Mouse (Mus musculus): ENCODE results near the gene Myh7b. TPM values are rescaled to one million over a fixed set of nuclear protein-coding genes. Genes with fewer than 3 reads are reported as not detected.

The Myh7b gene
- total and polyA plus RNA-seq, 3 experiments, result 0.51 TPM; not detected in 2

GRCm38 (mm10) chr2:155645746-155646145 is 34.7 kb downstream of the Myh7b start:
- dilution Hi-C loops (cut with MboI; ENCODE audit: extremely low pct_ligation_motif_present, extremely low pct_unique_long_range_greater_than_20kb, low sequenced_read_pairs), result no loop called here
- no peak for DNase-seq (ENCODE audit: extremely low read depth)
- no peak overlapping the region for H3K4me3 ChIP-seq (replicated peaks in 1 of 3; ENCODE audit: low read depth in 2 of 3, low read length in 2 of 3, poor library complexity in 1 of 3)
- H3K79me2 ChIP-seq (replicated peaks; ENCODE audit: control insufficient read depth, extremely low read depth, insufficient read depth, poor library complexity, severe bottlenecking), result no peaks in the 10 kb centered on the region
- peaks cover 71 to 91% of the 10 kb centered on the region in 2 experiments for H3K36me3 ChIP-seq (replicated peaks in 1 of 2; ENCODE audit: control insufficient read depth in 1 of 2, insufficient read depth in 1 of 2, low read length in 1 of 2)
- no peak for TF ChIP-seq MAFK (IDR thresholded peaks at IDR 0.05; ENCODE audit: insufficient replicate concordance, low read length)
- no peak for TF ChIP-seq POLR2AphosphoS2 (IDR thresholded peaks at IDR 0.05; ENCODE audit: low read depth, low read length)
- TF ChIP-seq HCFC1 (IDR thresholded peaks at IDR 0.05; ENCODE audit: low read depth, low read length), result no peak
- no peak for TF ChIP-seq E2F4 (IDR thresholded peaks at IDR 0.05; ENCODE audit: insufficient replicate concordance, low read depth, low read length)
- no peak for TF ChIP-seq TCF12 (IDR thresholded peaks at IDR 0.05; ENCODE audit: low read depth, low read length)
- no peak for TF ChIP-seq USF2 (conservative IDR thresholded peaks at IDR 0.05; ENCODE audit: low read depth, low read length)
- in situ Hi-C loops (cut with MboI; ENCODE audit: low pct_ligation_motif_present, low pct_unique_long_range_greater_than_20kb, low sequenced_read_pairs), result no loop called here
- H3K9ac ChIP-seq (ENCODE audit: insufficient read depth, low read depth), result no peak overlapping the region
- no peaks in the 10 kb centered on the region for H3K27me3 ChIP-seq (replicated peaks)
- no peaks in the 10 kb centered on the region for H3K4me1 ChIP-seq (ENCODE audit: control insufficient read depth in 1 of 2, insufficient read depth in 2 of 2)
- no peaks in the 10 kb centered on the region for H3K9me3 ChIP-seq (replicated peaks; ENCODE audit: low read length)
- H3K27ac ChIP-seq (ENCODE audit: insufficient read depth, low read depth), result no peak overlapping the region
- H3K4me2 ChIP-seq (ENCODE audit: insufficient read depth, low read depth, poor library complexity, severe bottlenecking), result no peak overlapping the region

GRCm38 (mm10) chr2:155652618-155653017 is 41.6 kb downstream of the Myh7b start:
- Histone ChIP-seq H3K9ac (ENCODE audit: insufficient read depth, low read depth) (no peak overlapping the region), H3K79me2 (replicated peaks; ENCODE audit: control insufficient read depth, extremely low read depth, insufficient read depth, poor library complexity, severe bottlenecking) (no peaks in the 10 kb centered on the region), H3K27ac (ENCODE audit: insufficient read depth, low read depth) (no peak overlapping the region), H3K4me2 (ENCODE audit: insufficient read depth, low read depth, poor library complexity, severe bottlenecking) (no peak overlapping the region), H3K4me1 (ENCODE audit: control insufficient read depth in 1 of 2, insufficient read depth in 2 of 2) (no peaks in the 10 kb centered on the region), H3K36me3 (replicated peaks in 1 of 2; ENCODE audit: control insufficient read depth in 1 of 2, insufficient read depth in 1 of 2, low read length in 1 of 2) (peaks cover 62 to 90% of the 10 kb centered on the region in 2 experiments), H3K9me3 (replicated peaks; ENCODE audit: low read length) (no peaks in the 10 kb centered on the region), H3K27me3 (replicated peaks) (no peaks in the 10 kb centered on the region), H3K4me3 (replicated peaks in 1 of 3; ENCODE audit: low read depth in 2 of 3, low read length in 2 of 3, poor library complexity in 1 of 3) (no peak overlapping the region)
- TF ChIP-seq SMC3 (IDR thresholded peaks at IDR 0.05; ENCODE audit: low read depth, low read length) (no peak), ZKSCAN1 (IDR thresholded peaks at IDR 0.05; ENCODE audit: borderline replicate concordance, low read depth, low read length) (no peak)
- dilution Hi-C loops (cut with MboI; ENCODE audit: extremely low pct_ligation_motif_present, extremely low pct_unique_long_range_greater_than_20kb, low sequenced_read_pairs), result no loop called here
- DNase-seq (ENCODE audit: extremely low read depth), result no peak
- in situ Hi-C loops (cut with MboI; ENCODE audit: low pct_ligation_motif_present, low pct_unique_long_range_greater_than_20kb, low sequenced_read_pairs), result no loop called here

- DNase-seq (ENCODE audit: extremely low read depth), result no peak
- Histone ChIP-seq H3K4me3 (replicated peaks in 1 of 3; ENCODE audit: low read depth in 2 of 3, low read length in 2 of 3, poor library complexity in 1 of 3) (no peak overlapping the region), H3K4me1 (ENCODE audit: control insufficient read depth in 1 of 2, insufficient read depth in 2 of 2) (no peaks in the 10 kb centered on the region), H3K79me2 (replicated peaks; ENCODE audit: control insufficient read depth, extremely low read depth, insufficient read depth, poor library complexity, severe bottlenecking) (no peaks in the 10 kb centered on the region), H3K36me3 (replicated peaks in 1 of 2; ENCODE audit: control insufficient read depth in 1 of 2, insufficient read depth in 1 of 2, low read length in 1 of 2) (peaks cover 53 to 86% of the 10 kb centered on the region in 2 experiments), H3K9ac (ENCODE audit: insufficient read depth, low read depth) (no peak overlapping the region), H3K27ac (ENCODE audit: insufficient read depth, low read depth) (no peak overlapping the region), H3K9me3 (replicated peaks; ENCODE audit: low read length) (no peaks in the 10 kb centered on the region), H3K27me3 (replicated peaks) (no peaks in the 10 kb centered on the region), H3K4me2 (ENCODE audit: insufficient read depth, low read depth, poor library complexity, severe bottlenecking) (no peak overlapping the region)
- in situ Hi-C loops (cut with MboI; ENCODE audit: low pct_ligation_motif_present, low pct_unique_long_range_greater_than_20kb, low sequenced_read_pairs), result no loop called here
- dilution Hi-C loops (cut with MboI; ENCODE audit: extremely low pct_ligation_motif_present, extremely low pct_unique_long_range_greater_than_20kb, low sequenced_read_pairs), result no loop called here
- no peak for TF ChIP-seq ZC3H11A (IDR thresholded peaks at IDR 0.05; ENCODE audit: low read depth, low read length)
- no peak for TF ChIP-seq TBP (conservative IDR thresholded peaks at IDR 0.05; ENCODE audit: low read depth, low read length)
- no peak for TF ChIP-seq UBTF (IDR thresholded peaks at IDR 0.05; ENCODE audit: low read depth, low read length)
- no peak for TF ChIP-seq NELFE (IDR thresholded peaks at IDR 0.05; ENCODE audit: low read depth, low read length)
- no peak for TF ChIP-seq POLR2AphosphoS2 (IDR thresholded peaks at IDR 0.05; ENCODE audit: low read depth, low read length)
- TF ChIP-seq EP300 (IDR thresholded peaks at IDR 0.05; ENCODE audit: low read length), result no peak
- TF ChIP-seq HCFC1 (IDR thresholded peaks at IDR 0.05; ENCODE audit: low read depth, low read length), result no peak
- TF ChIP-seq USF1 (IDR thresholded peaks at IDR 0.05; ENCODE audit: low read depth, low read length), result no peak
- TF ChIP-seq KAT2A (IDR thresholded peaks at IDR 0.05; ENCODE audit: insufficient replicate concordance, low read length), result no peak
- no peak for TF ChIP-seq JUN (IDR thresholded peaks at IDR 0.05; ENCODE audit: insufficient read depth, low read depth, low read length)
- no peak for TF ChIP-seq ZNF384 (IDR thresholded peaks at IDR 0.05; ENCODE audit: low read depth, low read length)
- no peak for TF ChIP-seq IRF4 (IDR thresholded peaks at IDR 0.05; ENCODE audit: low read depth, low read length)
- TF ChIP-seq MXI1 (IDR thresholded peaks at IDR 0.05; ENCODE audit: low read depth, low read length), result no peak
- no peak for TF ChIP-seq NRF1 (IDR thresholded peaks at IDR 0.05; ENCODE audit: low read depth, low read length)
- no peak for TF ChIP-seq CHD1 (IDR thresholded peaks at IDR 0.05; ENCODE audit: low read depth, low read length)
- no peak for TF ChIP-seq MAZ (IDR thresholded peaks at IDR 0.05; ENCODE audit: low read depth, low read length)
- no peak for TF ChIP-seq MAFK (IDR thresholded peaks at IDR 0.05; ENCODE audit: insufficient replicate concordance, low read length)
- TF ChIP-seq ETS1 (conservative IDR thresholded peaks at IDR 0.05; ENCODE audit: low read depth, low read length), result no peak
- TF ChIP-seq ZKSCAN1 (IDR thresholded peaks at IDR 0.05; ENCODE audit: borderline replicate concordance, low read depth, low read length), result no peak
- no peak for TF ChIP-seq E2F4 (IDR thresholded peaks at IDR 0.05; ENCODE audit: insufficient replicate concordance, low read depth, low read length)
Measured at GRCm38 (mm10) chr2:155655759-155656372, 44.9 kb downstream of the Myh7b start.

All from CH12.LX (cell line).